Mouse (Mus musculus) heart, postnatal 0 days (tissue): ENCODE results near the gene Asap2.

Experiments used
- CTCF ChIP-seq: IDR thresholded peaks from 2 replicates; pipeline ENCODE4 v1.5.1; 2016; ENCODE audit warnings: antibody characterized with exemption, control low read depth, low read depth
- EP300 ChIP-seq: IDR thresholded peaks from 2 replicates; pipeline ENCODE4 v1.6.1; 2016; ENCODE audit warnings: antibody characterized with exemption, low read depth

DNA sequence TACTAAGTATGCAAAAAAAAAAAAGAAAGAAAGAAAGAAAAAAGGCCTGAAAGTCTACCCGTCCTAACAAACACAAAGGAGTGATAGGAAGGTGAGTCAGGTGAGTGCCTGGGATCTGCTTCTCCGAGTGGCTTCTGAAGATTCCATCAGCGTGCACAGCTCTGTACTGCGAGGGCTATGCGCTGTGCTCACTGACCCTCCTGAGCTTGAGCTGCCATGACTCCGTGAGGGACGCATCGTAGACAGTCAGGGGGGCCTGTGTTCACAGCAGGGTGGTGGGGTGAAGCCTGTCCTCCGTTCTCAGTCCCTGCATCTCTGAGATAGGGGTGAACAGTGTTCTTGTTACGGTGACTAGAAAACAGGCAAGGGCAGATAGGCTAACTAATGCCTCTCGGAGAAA, 308.6 kb downstream of the Asap2 start:
- TF ChIP-seq CTCF = no peak
- TF ChIP-seq EP300 = no peak
